Mouse (Mus musculus) kidney, embryonic 14.5 days (tissue): Measurements from ENCODE around the gene Gm4884. TPM values are rescaled to one million over a fixed set of nuclear protein-coding genes. Genes with fewer than 3 reads are reported as not detected.
"Not testable (repeated sequence)": the region's sequence is repeated elsewhere in the genome, so short reads cannot be mapped to it uniquely, and the experiment has no call there.

ENCODE experiments used
- ATAC-seq: fragments of 200-750 bp; cut with Nextera tagmentation; 2 replicates; pipeline ENCODE4 v1.8.0; 2017; ENCODE audit warnings: moderate number of reproducible peaks, mild to moderate bottlenecking, moderate TSS enrichment, moderate library complexity; ENCODE audit not compliant: low FRiP score, low TSS enrichment
- H3K27ac ChIP-seq: fragments of 300-500 bp; sonication (generic); 2 replicates; pipeline ENCODE4 v1.5.1; 2014; ENCODE audit warnings: low read depth, mild to moderate bottlenecking, low read length, moderate library complexity, mixed read lengths
- H3K27me3 ChIP-seq: fragments of 300-500 bp; sonication (generic); 2 replicates; pipeline ENCODE4 v1.6.1; 2014; ENCODE audit warnings: mild to moderate bottlenecking, low read length; ENCODE audit not compliant: control insufficient read depth, insufficient read depth
- H3K36me3 ChIP-seq: fragments of 300-500 bp; sonication (generic); 2 replicates; pipeline ENCODE4 v1.6.1; 2014; ENCODE audit warnings: low read length, mixed read lengths; ENCODE audit not compliant: control insufficient read depth, insufficient read depth
- H3K4me1 ChIP-seq: fragments of 300-500 bp; sonication (generic); 2 replicates; pipeline ENCODE4 v1.6.1; 2014; ENCODE audit warnings: low read length, mixed read lengths; ENCODE audit not compliant: control insufficient read depth, insufficient read depth
- H3K4me2 ChIP-seq: fragments of 300-500 bp; sonication (generic); replicated peaks from 2 replicates; pipeline ENCODE4 v1.6.1; 2014; ENCODE audit warnings: low read depth, mild to moderate bottlenecking, low read length
- H3K4me3 ChIP-seq: fragments of 300-500 bp; sonication (generic); 2 replicates; pipeline ENCODE4 v1.5.1; 2014; ENCODE audit warnings: mild to moderate bottlenecking, low read length
- H3K9ac ChIP-seq: fragments of 300-500 bp; sonication (generic); 2 replicates; pipeline ENCODE4 v1.6.1; 2014; ENCODE audit warnings: low read depth, mild to moderate bottlenecking, low read length, moderate library complexity
- H3K9me3 ChIP-seq: fragments of 300-500 bp; sonication (generic); 2 replicates; pipeline ENCODE4 v1.6.1; 2016; ENCODE audit warnings: low read length; ENCODE audit not compliant: control insufficient read depth
- WGBS: fragments of 180-500 bp; shearing (Covaris S2); extraction: QIAGEN DNeasy Blood & Tissue Kit; methylation state at CpG from one replicate; pipeline ENCODE4 v1.1.7; 2014; 5-methylcytosine and 5-hydroxymethylcytosine counted together
- polyA plus RNA-seq: library from polyadenylated mRNA; unstranded; fragments of >200 nt; fragmentation: Nextera tagmentation; extraction: Ambion mirVana; gene quantifications from 2 replicates; pipeline ENCODE4 v1.2.1, GENCODE M21; 2014

The Gm4884 gene
- polyA plus RNA-seq = not detected in 2 replicates

DNA sequence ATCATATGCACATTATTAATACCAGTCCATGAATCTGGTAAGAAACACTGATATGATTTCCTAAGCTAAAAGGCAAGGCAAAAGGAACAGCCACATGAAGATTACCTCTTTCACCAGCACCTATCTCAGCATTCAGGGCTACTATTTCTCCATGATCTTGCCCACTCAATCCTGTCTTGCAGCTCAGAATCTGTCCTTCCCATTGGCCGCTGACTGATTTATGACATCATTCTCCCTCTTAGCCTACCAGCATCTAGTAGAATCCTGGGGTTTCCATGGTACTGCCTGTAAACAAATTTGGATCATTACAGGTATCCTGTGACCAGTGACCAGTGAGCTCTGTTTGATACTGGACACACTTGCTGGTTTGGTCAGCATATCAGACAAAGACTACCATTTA lies at the start of gene Gm4884:
TSS of gene Gm4884 (plus strand) at position 301 of the 400 bp plus-strand sequence.
- not testable (repeated sequence) for H3K27me3 ChIP-seq, H3K9me3 ChIP-seq, H3K4me1 ChIP-seq, H3K27ac ChIP-seq, H3K4me2 ChIP-seq, H3K36me3 ChIP-seq, H3K4me3 ChIP-seq, H3K9ac ChIP-seq, ATAC-seq
- 95% methylated on average over 1 of the region's 1 CpGs for WGBS

DNA sequence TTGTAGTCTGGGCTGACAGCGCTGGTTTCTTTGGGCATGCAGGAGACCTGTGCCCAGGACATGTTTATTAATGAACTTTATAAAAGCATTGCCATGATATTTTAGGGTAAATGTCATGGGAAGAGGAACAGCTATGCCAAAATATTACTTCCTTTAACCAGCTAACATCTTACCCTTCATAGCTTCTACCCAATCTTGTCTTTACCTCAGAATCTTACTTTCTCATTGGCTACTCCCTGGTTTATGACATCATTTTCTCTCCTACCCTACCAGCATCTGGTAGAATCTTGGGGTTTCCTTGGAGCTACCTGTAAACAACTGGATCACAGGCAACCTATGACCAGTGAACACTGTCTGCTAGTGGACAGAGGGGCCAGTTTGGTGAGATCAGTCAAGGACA lies 45.3 kb upstream of the Gm4884 start, which contains the start of gene 4930433I11Rik:
TSS of gene 4930433I11Rik (plus strand) at position 301 of the 400 bp plus-strand sequence.
- Histone ChIP-seq H3K4me3 (no peak within 1 kb of the TSS), H3K9ac (no peak within 1 kb of the TSS), H3K27ac (no peak within 1 kb of the TSS), H3K36me3 (no peaks in the 10 kb centered on the region), H3K4me1 (no peaks in the 10 kb centered on the region), H3K27me3 (no peaks in the 10 kb centered on the region), H3K9me3 (no peaks in the 10 kb centered on the region), H3K4me2 (no peak within 1 kb of the TSS)
- no peak for ATAC-seq
- WGBS = 81% methylated on average over 1 of the region's 1 CpGs

DNA sequence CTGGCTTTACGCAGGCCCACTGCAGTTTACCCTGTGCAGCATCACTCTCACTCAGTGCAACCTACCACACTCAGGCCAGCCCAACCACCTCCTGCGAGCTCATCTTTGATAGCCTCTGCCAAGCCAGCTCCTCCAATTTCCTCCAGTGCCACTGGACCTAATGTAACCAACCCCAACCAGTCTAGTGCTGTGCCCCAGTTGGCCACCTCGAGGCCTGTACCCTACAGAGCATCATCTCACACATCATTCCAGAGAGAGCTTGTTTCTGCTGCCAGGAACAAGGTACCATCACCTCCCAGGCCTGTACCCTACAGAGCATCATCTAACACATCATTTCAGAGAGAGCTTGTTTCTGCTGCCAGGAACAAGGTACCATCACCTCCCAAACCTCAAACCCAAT lies 11.5 kb downstream of the Gm4884 start:
- 69% methylated on average over 3 of the region's 3 CpGs for WGBS
- ATAC-seq, H3K4me1 ChIP-seq, H3K36me3 ChIP-seq, H3K9me3 ChIP-seq, H3K9ac ChIP-seq, H3K4me3 ChIP-seq, H3K27ac ChIP-seq, H3K27me3 ChIP-seq, H3K4me2 ChIP-seq: not testable (repeated sequence)

Other genes with a start within 250 kb of the Gm4884 start
- 8.9 and 10.1 TPM in 2 replicates for gene Vstm2b, start 134.4 kb upstream of the Gm4884 start, polyA plus RNA-seq
- gene 4930433I11Rik, start 45.2 kb upstream of the Gm4884 start, polyA plus RNA-seq = not detected in 2 replicates
- not detected in 2 replicates for gene Gm5592, start 121.1 kb downstream of the Gm4884 start, polyA plus RNA-seq